Mouse (Mus musculus): Measurements from ENCODE around the gene Golt1a.

The Golt1a gene

DNA sequence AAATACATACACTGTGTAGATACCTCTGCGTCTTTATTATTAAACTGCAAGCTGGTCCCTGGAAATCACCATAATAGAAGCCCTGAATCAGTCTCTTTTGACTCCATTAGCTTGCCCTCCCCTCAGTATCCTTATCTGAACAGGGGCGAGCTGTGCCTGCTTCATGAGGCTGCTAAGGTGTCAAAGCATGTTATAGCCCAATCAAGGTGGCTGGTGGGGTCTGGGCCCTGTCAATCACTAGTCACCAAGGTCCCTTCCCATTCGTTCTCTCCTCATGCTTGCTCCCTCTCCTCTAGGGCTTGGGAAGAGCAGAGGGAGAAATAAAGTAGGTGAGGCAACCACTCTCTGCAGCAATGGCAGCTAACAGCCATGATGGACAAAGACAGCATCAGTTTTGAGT is 37.6 kb downstream of the Golt1a start:
- no peak for DNase-seq (ENCODE audit: low spot score in 2 of 2)

DNA sequence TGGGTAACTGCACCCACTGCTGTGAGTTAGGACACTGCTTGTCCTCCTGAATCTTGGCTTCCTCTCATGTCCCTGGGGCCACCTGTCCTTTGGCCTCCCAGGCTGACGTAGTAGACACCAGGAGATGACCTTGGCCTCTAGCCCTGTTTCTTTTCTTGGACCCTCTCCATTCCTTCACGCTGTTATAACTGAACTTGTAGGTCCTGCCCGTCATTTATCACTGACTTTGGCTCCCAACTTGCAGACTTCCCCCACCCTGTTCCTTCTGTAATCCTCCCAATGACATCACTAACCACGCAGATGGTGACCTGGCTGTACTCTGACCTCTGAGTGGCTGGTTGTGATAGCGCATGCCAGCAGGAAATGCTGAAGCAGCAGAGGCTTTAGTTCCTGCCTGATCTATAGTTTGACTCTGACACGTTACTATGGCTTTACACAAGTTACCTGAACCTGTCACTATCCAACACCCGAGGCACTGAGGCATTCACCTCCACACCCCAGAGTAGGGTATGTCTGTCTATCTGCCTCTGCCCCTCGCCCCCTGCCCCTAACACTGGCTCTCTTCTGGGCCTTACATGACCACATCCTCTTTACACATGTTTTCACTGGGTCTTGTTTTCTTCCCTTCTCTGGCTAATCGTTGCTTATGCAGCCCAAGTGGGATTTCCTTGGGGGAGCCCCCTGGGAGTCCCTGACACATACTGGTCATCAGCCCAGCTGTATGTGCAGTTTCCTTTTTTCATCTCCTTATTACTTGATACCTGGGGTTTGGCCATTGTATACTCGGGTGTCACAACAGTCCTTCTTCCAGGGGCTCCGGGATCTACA is 38.3 kb downstream of the Golt1a start:
- no peak for DNase-seq (ENCODE audit: low spot score in 2 of 2)

DNA sequence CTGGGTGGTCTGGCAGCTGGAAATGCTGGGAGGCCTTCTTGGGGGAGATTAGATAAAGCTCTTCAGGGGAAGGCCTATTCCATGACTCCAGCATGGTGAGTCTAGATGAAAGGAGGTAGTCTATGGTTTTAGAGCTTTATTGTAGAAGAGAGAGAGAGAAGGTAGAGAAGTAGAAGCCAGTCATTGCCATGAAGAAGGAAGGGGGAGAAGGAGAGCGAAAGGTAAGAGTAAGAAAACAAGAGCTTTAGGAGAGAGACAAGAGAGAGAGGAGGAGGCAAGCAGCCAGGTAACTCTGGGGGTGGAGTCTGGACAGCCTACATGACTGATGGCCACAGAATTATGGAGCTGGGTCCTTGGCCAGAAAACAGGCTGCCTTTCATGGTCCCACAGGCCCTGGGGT is 40.6 kb downstream of the Golt1a start, which contains the start of gene Ren1:
Ren1 (plus strand) TSS at position 301 of the 400 bp plus-strand sequence.
- no peak for DNase-seq (ENCODE audit: low spot score in 2 of 2)

DNA sequence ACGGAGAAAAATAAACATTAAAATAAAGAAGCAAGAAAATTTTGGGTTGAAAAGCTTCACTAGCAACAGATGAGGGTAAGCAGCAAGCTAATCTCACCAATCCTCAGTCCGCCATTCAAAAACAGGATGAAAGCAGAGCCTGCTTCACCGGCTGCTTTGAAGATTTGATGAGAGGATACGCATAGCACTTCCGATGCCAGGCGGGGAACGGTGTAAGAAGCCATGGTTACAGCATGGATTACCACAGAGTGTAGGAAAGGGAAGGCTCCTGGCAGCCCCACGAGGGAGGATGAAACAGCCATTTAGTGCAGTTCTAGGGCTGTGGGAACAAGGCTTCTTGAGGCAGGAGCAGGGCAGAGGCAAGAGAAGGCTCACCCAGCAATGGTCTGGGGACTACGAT is 42.2 kb downstream of the Golt1a start:
- no peak for DNase-seq (ENCODE audit: low spot score in 2 of 2)

DNA sequence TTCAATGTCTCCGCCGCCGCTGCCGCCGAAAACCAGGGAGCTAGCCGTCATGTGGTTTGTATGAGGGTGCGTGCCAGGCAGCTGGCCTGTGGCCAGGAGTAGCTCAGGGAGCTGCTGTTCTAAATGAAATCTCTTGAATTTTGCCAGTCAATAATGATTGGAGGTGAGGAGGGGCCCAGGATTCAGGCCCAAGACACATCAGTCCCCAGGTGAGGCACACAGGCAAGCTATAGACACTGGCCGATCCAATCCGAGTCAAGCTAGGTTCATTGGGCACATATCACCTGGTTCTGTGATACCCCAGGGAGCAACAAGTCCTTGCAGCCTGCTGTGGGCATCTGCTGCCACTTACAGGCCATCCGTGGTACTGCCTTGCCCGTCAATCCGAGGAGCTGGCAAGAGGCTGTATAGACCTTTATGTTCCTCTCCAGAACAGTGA is 43.8 kb downstream of the Golt1a start:
- peak; percentile 67 to 70 for DNase-seq (ENCODE audit: low spot score in 2 of 2)

DNA sequence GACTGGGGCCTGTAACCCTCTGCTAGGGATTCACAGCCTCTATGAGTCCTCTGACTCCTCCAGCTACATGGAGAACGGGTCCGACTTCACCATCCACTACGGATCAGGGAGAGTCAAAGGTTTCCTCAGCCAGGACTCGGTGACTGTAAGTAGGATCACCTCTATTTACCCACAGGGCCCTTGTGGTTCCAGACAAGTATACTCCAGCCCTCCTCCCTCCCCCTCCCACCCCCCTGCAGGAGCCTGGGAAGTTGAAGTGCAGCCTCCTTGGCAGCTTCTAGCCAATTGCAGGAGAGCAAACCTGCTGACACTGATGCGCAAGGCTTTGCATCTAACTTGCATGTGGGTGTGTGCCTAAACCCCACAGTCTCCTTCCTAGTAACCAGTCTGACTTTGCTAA is 45.9 kb downstream of the Golt1a start:
- no peak for DNase-seq (ENCODE audit: low spot score in 2 of 2)

DNA sequence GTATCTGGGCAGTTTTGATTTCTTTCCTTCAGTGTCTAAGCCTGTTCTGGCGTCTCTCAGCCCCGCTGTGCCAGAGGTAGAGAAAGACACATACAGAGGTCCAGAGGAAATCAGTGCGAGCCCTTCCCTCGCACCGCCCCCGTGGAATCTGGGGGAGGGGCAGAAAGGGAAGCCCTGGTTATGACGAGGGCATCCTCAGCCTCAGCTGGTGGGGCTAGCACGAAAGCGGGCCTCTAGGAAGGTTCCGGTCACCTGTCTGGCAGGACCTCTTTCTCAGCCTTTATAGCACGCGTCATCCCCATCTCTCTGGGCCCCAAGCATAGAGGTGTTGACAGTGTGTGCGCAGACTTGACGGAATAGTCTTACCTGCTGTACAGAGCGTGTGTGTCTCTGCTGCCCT is 46.3 kb downstream of the Golt1a start:
- no peak for DNase-seq (ENCODE audit: low spot score in 2 of 2)

DNA sequence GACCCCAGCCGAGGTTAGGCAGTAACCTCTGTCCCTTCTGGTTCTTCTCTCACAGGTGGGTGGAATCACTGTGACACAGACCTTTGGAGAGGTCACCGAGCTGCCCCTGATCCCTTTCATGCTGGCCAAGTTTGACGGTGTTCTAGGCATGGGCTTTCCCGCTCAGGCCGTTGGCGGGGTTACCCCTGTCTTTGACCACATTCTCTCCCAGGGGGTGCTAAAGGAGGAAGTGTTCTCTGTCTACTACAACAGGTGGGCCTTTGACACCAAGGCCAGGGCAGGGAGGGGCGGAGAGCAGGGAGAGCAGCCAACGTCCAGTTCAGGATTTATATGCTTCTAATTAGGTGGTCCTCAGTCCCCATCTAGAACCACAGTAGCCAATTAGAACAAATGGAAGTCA is 46.7 kb downstream of the Golt1a start:
- no peak for DNase-seq (ENCODE audit: low spot score in 2 of 2)

DNA sequence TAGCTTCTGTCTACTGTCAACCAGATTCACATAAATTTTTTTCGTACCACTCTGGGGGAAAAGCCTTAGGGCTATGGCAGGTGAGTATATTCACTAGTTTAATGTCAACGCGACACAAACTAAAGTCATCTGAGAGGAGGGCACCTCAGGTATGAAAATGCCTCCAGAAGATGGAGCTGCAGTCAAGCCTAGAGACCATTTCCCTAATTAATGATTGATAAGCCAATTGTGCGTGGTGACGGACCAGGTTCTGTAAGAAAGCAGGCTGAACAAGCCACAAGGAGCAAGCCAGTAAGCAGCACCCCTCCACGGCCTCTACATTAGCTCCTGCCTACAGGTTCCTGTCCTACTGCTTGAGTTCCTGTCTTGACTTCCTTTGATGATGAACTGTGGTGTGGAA is 51.4 kb downstream of the Golt1a start:
- DNase-seq (ENCODE audit: low spot score in 2 of 2) = no peak

DNA sequence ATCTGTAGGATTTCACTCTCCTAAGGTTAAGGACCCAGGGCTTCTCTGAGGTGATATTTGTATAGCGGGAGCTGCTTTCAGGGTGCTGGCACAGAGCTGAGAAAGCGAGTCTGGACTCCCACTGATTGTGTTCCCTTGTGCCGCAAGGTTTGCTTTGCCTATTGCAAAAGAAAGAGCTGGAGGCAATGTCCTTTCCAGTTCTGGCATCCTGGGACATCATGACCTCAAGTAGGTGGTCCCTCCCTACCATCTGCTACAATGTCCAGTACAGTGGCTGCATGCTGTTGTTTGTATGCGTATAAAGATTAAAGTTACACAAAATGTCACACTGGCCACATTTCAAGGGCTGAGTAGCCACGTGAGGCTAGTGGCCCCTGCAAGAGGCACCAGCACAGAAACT is 52.5 kb downstream of the Golt1a start:
- no peak for DNase-seq (ENCODE audit: low spot score in 2 of 2)

DNA sequence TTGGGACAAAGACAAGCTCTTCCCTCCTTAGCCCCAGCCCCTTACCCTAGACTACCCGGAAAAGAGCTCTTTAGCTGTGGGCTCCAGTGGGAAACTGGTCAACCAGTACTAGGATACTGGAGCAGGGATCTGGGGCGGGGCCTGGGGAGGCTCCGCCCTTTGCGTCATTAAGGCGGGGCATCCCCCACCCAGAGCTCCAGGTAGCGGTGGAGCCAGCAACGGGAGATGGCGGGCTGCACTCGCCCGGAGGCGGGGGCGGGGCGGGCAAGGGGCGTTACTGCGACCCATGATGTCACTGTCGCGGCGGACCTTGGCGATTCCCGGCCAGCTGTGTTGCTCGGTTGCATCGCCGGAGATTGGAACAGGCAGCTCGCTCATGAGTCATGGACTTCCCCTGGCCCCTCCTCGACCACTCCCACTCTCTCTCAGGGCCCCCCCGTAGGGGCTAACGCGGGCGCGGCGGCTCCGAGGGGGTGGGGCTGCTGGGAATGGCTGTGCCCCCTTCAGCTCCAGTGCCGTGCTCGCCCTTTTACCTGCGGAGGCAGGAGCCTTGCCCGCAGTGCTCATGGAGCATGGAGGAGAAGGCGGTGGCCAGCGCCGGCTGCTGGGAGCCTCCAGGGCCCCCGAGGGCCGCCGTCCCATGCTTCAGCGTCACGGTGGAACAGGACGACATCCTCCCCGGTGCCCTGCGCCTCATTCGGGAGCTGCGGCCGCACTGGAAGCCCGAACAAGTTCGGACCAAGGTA is 53.8 kb downstream of the Golt1a start, which contains the start of gene Etnk2:
Etnk2 (plus strand) TSS at position 297 of the 746 bp plus-strand sequence.
- DNase-seq (ENCODE audit: low spot score in 2 of 2) = peak; percentile 61 to 77

DNA sequence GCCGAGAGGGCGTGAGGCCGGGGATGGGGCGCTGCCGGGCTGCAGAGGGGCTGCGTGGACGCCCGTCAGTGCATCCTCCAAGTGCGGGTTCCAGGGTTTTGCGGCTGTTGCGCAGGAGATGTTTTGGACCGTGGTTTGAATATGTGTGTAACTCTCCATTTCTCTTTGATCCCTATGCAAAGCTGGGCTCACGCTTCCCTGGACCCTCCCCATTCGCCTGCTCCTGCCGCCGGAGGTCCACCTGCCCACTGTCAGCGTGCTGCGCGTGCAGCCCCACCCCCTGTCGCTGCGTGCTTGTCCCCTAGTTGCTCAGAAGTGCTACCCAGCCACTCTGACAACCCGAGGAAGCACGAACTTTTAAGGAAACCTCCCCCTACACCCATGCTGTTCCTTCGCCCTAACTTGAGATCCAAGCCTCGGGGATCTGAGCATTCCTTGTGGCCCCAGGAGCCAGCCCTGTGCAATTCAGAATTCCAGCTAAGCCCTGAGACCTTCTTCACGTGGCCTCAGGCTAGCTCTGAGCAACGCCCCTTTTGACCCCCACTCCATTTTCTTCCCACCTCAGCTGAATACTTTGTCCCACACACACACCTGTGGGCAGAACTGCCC is 54.5 kb downstream of the Golt1a start:
- no peak for DNase-seq (ENCODE audit: low spot score in 2 of 2)

DNA sequence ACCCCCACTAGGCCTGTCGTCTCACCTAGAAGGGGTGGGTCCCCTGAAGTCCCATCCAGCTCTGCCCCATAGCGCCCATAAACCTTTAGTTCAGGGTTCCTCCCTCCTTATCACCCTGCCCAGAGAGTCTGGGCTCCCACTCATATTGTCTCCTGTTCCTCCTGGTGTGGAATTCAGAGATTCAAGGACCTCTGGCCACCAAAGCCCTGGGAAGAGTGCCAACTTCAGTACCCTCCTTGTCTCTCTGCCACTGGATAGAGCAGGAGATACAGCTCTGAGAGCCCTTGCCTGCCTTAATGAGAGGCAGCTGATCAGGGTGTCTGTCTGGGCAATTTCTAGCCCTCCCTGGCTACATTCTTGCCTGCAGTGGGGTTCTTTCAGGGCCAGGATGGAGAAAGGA is 55.3 kb downstream of the Golt1a start:
- no peak for DNase-seq (ENCODE audit: low spot score in 2 of 2)

DNA sequence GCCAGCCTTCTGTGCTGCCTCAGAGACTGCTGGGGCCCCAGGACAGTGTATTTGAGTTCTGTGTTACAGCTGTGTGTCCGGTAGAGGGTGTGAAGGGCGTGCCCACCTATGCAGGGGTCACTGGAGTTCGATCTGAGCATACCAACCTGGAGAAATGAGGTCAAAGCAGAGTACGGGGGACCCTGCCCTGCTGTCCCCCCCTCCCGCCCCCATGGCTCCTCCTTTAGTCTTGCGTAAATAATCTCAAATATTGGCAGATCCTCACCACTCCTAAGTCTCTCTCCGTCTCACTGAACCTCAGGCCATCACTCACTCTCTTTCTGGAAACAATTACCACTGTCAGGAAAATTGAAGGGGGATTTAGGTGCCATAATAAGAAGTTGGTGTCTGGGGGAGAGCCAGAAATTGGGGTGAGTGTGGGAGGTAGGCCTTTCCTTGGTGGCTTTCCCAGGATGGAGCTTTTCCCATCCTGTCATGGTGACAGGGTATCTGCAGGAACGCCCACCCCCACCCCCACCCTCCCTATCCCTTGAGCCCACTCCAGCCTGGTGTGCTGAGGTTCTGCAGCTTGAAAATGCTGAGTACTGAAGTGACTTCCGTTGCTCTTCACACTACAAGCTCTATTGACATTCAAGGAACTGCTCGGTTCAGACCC is 57.5 kb downstream of the Golt1a start:
- no peak for DNase-seq (ENCODE audit: low spot score in 2 of 2)

DNA sequence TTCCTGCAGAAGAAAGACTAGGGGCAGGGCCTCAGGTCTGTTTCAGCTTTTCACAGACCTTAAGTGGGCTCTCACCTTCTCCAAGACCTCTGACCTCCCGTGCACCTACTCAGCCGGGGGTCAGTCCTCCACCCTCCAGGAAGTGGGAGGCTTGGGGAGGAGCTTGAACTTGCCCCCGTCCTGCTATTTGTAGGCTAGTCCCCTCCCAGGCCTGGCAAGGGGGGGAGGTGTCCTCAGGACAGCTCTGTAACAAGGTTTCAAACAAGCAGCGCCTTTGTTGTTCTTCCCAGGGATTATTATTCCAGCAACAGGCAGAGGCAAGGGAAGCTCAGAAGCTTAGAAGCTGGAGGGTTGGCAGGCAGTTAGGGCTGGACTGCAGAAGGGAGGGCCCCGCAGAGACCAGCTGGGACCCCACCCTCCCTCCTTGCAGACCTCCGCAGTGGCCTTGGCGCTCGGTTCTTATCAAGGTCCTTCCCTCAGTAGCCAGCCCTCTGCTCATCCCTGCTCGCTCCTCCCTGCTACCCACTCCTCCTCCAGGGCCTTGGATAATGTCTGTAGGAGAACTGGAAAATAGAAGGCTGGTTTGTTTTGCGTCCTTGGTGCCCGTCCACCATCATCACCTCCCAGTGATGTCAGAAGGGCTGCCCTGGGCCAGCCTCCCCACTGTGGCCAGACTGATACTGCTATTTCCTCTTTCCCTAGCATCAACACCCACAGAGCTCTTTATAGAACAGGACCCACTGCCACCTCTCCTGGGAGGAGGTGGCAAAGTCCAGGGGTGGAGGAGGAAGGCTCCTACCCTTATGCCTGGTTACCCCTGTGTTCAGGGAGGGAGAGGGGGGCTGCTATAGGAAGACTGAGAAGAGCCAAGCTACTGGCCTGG is 58.2 kb downstream of the Golt1a start:
- peak in 1 of 2 experiments; percentile 23 for DNase-seq (ENCODE audit: low spot score in 2 of 2)

DNA sequence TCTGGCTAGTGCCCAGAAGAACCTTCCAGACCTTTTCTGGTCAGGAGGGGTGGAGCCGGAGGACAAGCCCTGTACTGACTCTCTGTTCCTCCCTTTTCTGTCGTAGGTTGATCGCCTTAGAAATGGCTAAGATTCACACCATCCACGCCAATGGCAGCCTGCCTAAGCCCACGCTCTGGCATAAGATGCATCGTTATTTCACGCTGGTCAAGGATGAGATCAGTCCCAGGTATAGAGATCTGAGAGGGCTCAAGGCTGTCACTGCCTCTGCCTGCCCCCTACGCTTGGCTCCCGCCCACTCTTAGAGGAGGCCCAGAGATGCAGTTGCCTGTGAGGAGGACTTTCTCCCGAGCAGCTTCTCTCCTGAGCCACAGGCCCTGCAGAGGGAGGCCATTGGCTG is 59.0 kb downstream of the Golt1a start:
- DNase-seq (ENCODE audit: low spot score in 2 of 2) = no peak

DNA sequence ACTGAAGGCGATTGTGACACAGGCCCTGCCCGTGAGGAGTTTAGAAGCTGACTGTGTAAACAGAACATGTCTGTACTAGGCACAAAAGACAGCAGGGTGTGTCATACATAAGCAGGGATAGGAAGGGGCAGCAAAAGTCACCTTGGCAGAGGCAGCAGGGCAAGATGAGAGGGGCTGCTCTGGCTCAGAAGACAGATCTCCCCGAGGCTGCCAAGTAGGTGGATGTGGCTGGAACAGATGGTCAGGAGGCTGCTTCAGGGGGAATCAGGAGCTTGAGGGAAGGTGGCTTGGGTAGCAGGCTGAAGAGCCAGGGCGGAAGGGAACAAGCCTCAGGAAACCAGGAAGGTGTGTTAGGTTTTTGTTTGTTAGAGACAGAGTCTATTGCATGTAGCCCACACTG is 60.8 kb downstream of the Golt1a start:
- no peak for DNase-seq (ENCODE audit: low spot score in 2 of 2)

DNA sequence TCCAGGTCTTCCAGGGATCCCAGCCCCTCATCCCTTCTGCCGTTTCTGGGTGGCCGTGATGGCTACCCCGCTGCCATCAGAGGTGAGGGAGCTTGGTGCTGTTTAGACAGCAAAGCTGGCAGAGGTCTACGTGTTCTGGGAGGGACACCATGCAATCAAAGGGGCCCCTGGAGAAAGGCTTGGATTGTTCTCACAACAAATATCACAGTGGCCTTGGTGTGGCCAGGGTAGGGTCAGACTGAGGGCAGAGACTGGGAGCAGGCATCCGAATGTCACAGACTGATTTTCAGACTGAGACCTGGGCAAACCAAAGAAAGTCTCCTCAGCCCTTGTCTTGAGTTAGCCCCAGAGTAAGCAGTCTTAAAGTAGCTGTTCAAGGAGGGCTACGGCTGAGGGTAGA is 61.8 kb downstream of the Golt1a start:
- no peak for DNase-seq (ENCODE audit: low spot score in 2 of 2)

DNA sequence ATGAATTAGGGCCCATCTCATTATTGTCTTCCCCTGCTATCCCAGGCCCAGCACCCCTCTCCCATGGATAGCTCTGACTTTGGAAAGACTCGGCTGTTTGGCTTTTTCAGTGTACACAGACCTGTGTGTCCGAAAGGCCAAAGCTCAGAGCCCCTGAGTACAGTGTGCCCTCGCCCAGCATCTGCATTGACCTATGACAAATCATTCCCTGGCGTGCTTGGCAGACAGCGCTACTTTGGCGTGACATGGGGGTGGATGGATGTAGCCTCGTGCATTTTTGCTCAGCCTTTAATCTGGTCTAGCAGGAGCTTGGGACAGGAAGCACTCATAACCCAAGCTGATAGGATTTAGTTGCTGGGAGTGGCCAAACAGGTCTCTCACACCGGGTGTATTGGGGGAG is 62.5 kb downstream of the Golt1a start:
- DNase-seq (ENCODE audit: low spot score in 2 of 2) = no peak
